Mouse (Mus musculus) MEL (cell line): Measurements from ENCODE around the gene Osbpl10. TPM values are rescaled to one million over a fixed set of nuclear protein-coding genes. Genes with fewer than 3 reads are reported as not detected.

Source experiments
- DNase-seq: peaks from one replicate; pipeline ENCODE4 v3.0.0; 2011; ENCODE audit warnings: low read depth, low spot score
- H3K27ac ChIP-seq: 2 replicates; pipeline ENCODE4 v1.5.1; 2012; ENCODE audit warnings: low read depth, mild to moderate bottlenecking, control low read depth, low read length, moderate library complexity; ENCODE audit not compliant: control insufficient read depth
- H3K27me3 ChIP-seq, 2 experiments: fragments of 150-350 bp in 1 of 2; sonication (generic) in 1 of 2; 2 replicates each; pipeline ENCODE4 v1.6.1; 2012; ENCODE audit warnings: low read length in 2 of 2, mild to moderate bottlenecking in 2 of 2, improper control_type of control experiment in 1 of 2, moderate library complexity in 1 of 2; ENCODE audit not compliant: insufficient read depth in 2 of 2, control insufficient read depth in 1 of 2
- H3K36me3 ChIP-seq, 2 experiments: 2 replicates each; pipeline ENCODE4 v1.6.1; 2012 to 2014; ENCODE audit warnings: low read length in 2 of 2, improper control_type of control experiment in 1 of 2, inconsistent platforms in 1 of 2, mild to moderate bottlenecking in 1 of 2; ENCODE audit not compliant: insufficient read depth in 2 of 2, control insufficient read depth in 1 of 2
- H3K4me1 ChIP-seq, 2 experiments: fragments of 150-350 bp in 1 of 2; sonication (generic) in 1 of 2; 2 replicates each; pipeline ENCODE4 v1.6.1; 2012; ENCODE audit warnings: low read length in 2 of 2, improper control_type of control experiment in 1 of 2, mild to moderate bottlenecking in 1 of 2; ENCODE audit not compliant: insufficient read depth in 2 of 2, control insufficient read depth in 1 of 2
- H3K4me3 ChIP-seq, 2 experiments: fragments of 150-350 bp in 1 of 2; sonication (generic) in 1 of 2; 2 replicates each; pipeline ENCODE4 v1.5.1; 2012; ENCODE audit warnings: low read depth in 2 of 2, low read length in 2 of 2, mild to moderate bottlenecking in 2 of 2, moderate library complexity in 2 of 2, control low read depth in 1 of 2, improper control_type of control experiment in 1 of 2; ENCODE audit not compliant: control insufficient read depth in 1 of 2, insufficient read depth in 1 of 2
- H3K79me2 ChIP-seq: 2 replicates; pipeline ENCODE4 v1.6.1; 2012; ENCODE audit warnings: mild to moderate bottlenecking, low read length, moderate library complexity; ENCODE audit not compliant: control insufficient read depth, poor library complexity, insufficient read depth
- H3K9ac ChIP-seq: 2 replicates; pipeline ENCODE4 v1.6.1; 2012; ENCODE audit warnings: low read depth, mild to moderate bottlenecking, control low read depth, low read length, moderate library complexity; ENCODE audit not compliant: control insufficient read depth, poor library complexity, severe bottlenecking
- H3K9me3 ChIP-seq: fragments of 150-350 bp; sonication (generic); replicated peaks from 2 replicates; pipeline ENCODE4 v1.6.1; 2012; ENCODE audit warnings: mild to moderate bottlenecking, low read length, improper control_type of control experiment, moderate library complexity; ENCODE audit not compliant: insufficient read depth
- CTCF ChIP-seq, 3 experiments: IDR thresholded peaks in 2 of 3; conservative IDR thresholded peaks in 1 of 3; 2 replicates each; pipeline ENCODE4 v1.5.1; 2011 to 2012; ENCODE audit warnings: low read length in 3 of 3, low read depth in 2 of 3, mild to moderate bottlenecking in 2 of 3, improper control_type of control experiment in 1 of 3, inconsistent platforms in 1 of 3, mixed read lengths in 1 of 3, moderate library complexity in 1 of 3; ENCODE audit not compliant: control insufficient read depth in 1 of 3, insufficient read depth in 1 of 3, poor library complexity in 1 of 3, severe bottlenecking in 1 of 3
- ELF1 ChIP-seq: IDR thresholded peaks from 2 replicates; pipeline ENCODE4 v1.6.1; 2014; ENCODE audit warnings: low read depth, mild to moderate bottlenecking, inconsistent platforms, low read length, improper control_type of control experiment, moderate library complexity
- HCFC1 ChIP-seq: IDR thresholded peaks from 2 replicates; pipeline ENCODE4 v1.6.1; 2012; ENCODE audit warnings: low read depth, mild to moderate bottlenecking, inconsistent platforms, low read length, improper control_type of control experiment, moderate library complexity
- MAFK ChIP-seq: IDR thresholded peaks from 2 replicates; pipeline ENCODE4 v1.6.1; 2011; ENCODE audit warnings: low read depth, mild to moderate bottlenecking, low read length, improper control_type of control experiment, borderline replicate concordance
- MYB ChIP-seq: IDR thresholded peaks from 2 replicates; pipeline ENCODE4 v1.6.1; 2011; ENCODE audit warnings: mild to moderate bottlenecking, low read depth, low read length, improper control_type of control experiment
- POLR2A ChIP-seq, 2 experiments: IDR thresholded peaks; 2 replicates each; pipeline ENCODE4 v1.6.1; 2011 to 2012; ENCODE audit warnings: low read length in 2 of 2, mild to moderate bottlenecking in 2 of 2, control low read depth in 1 of 2, improper control_type of control experiment in 1 of 2, low read depth in 1 of 2, moderate library complexity in 1 of 2; ENCODE audit not compliant: control insufficient read depth in 1 of 2, insufficient read depth in 1 of 2, poor library complexity in 1 of 2
- RCOR1 ChIP-seq: IDR thresholded peaks from 2 replicates; pipeline ENCODE4 v1.6.1; 2012; ENCODE audit warnings: low read depth, mild to moderate bottlenecking, inconsistent platforms, low read length, improper control_type of control experiment
- USF1 ChIP-seq: IDR thresholded peaks from 2 replicates; pipeline ENCODE4 v1.6.1; 2014; ENCODE audit warnings: low read depth, mild to moderate bottlenecking, inconsistent platforms, low read length, improper control_type of control experiment, moderate library complexity
- ZC3H11A ChIP-seq: IDR thresholded peaks from 2 replicates; pipeline ENCODE4 v1.6.1; 2012; ENCODE audit warnings: low read depth, mild to moderate bottlenecking, inconsistent platforms, low read length, improper control_type of control experiment
- ZKSCAN1 ChIP-seq: IDR thresholded peaks from 2 replicates; pipeline ENCODE4 v1.6.1; 2012; ENCODE audit warnings: low read depth, mild to moderate bottlenecking, inconsistent platforms, low read length, improper control_type of control experiment, moderate library complexity
- ZNF384 ChIP-seq: IDR thresholded peaks from 2 replicates; pipeline ENCODE4 v1.6.1; 2012; ENCODE audit warnings: low read depth, mild to moderate bottlenecking, inconsistent platforms, low read length, improper control_type of control experiment
- polyA plus RNA-seq, 2 experiments: library from polyadenylated mRNA; stranded (reverse) in 1 of 2; unstranded in 1 of 2; fragments of >175 nt in 1 of 2; fragments of >200 nt in 1 of 2; gene quantifications; 2 replicates each; pipeline versions ENCODE4 v1.2.1 to v1.2.4; 2012; ENCODE audit warnings: low replicate concordance in 2 of 2, low read depth in 1 of 2; ENCODE audit not compliant: insufficient read length in 2 of 2, insufficient read depth in 1 of 2, missing spikeins in 1 of 2
- total RNA-seq: library from RNA; depleted of rRNA; stranded (reverse); fragments of 300-350 nt; gene quantifications from 2 replicates; pipeline ENCODE4 v1.2.3, GENCODE M21; 2012; rRNA removed

Gene Osbpl10
- total and polyA plus RNA-seq, 3 experiments: not detected

DNA sequence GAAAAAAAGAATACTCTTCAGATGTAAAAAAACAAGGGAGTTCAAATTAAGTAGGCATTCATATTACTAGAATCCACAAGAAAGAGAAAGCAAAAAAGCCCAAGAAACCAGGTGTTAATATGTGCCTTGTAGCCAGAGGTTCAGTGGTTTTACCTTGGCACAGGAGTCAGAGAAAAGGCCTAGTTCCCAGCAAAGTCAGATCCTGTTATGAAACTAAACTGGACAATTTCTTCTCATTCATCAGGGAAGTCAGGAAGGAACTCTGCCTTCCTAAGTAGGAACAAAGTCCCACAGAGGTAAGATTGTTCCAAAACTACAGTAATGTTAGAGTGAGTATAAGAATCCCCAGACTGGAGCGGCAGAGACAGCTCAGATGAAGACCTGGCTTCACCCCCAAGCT lies 300.3 kb downstream of the Osbpl10 start:
- no peaks in the 10 kb centered on the region for H3K27me3 ChIP-seq
- no peak overlapping the region for H3K4me3 ChIP-seq
- no peak overlapping the region for H3K9ac ChIP-seq
- no peaks in the 10 kb centered on the region for H3K4me1 ChIP-seq
- no peaks in the 10 kb centered on the region for H3K9me3 ChIP-seq
- peaks cover 23% of the 10 kb centered on the region for H3K79me2 ChIP-seq
- no peak for TF ChIP-seq ZC3H11A
- no peak for TF ChIP-seq MYB
- TF ChIP-seq ZKSCAN1: no peak
- TF ChIP-seq MAFK: no peak
- TF ChIP-seq RCOR1: no peak
- no peak for TF ChIP-seq ELF1
- TF ChIP-seq USF1: no peak
- TF ChIP-seq HCFC1: no peak
- no peak for TF ChIP-seq CTCF (IDR thresholded peaks at IDR 0.05 in 2 of 3, conservative IDR thresholded peaks at IDR 0.05 in 1 of 3; ENCODE audit: control insufficient read depth in 1 of 3, insufficient read depth in 1 of 3, low read depth in 2 of 3, low read length in 3 of 3, poor library complexity in 1 of 3, severe bottlenecking in 1 of 3)
- TF ChIP-seq POLR2A (IDR thresholded peaks at IDR 0.05; ENCODE audit: control insufficient read depth in 1 of 2, insufficient read depth in 1 of 2, low read depth in 1 of 2, low read length in 2 of 2, poor library complexity in 1 of 2): no peak
- no peak for TF ChIP-seq ZNF384
- DNase-seq: no peak
- peaks cover 0 to 28% of the 10 kb centered on the region in 2 experiments; a peak in 2 of 4 replicates for H3K36me3 ChIP-seq
- H3K27ac ChIP-seq: no peak overlapping the region

Other genes starting within 250 kb of the Osbpl10 start
- 17.6 and 21.0 TPM in 2 replicates for gene Cmtm6, start 247.5 kb upstream of the Osbpl10 start, total RNA-seq
- 10 to 100 TPM in 1 of 2 experiments, not detected in 1; 21.7 TPM for gene Cmtm6, start 247.5 kb upstream of the Osbpl10 start, polyA plus RNA-seq
- gene Cmtm7, start 196.7 kb upstream of the Osbpl10 start, total RNA-seq: 290 and 352 TPM in 2 replicates
- 100 to 1,000 TPM in 1 of 2 experiments, not detected in 1; 545 TPM for gene Cmtm7, start 196.7 kb upstream of the Osbpl10 start, polyA plus RNA-seq
- gene Cmtm8, start 134.4 kb upstream of the Osbpl10 start, total RNA-seq: 1.9 and 2.3 TPM in 2 replicates
- 1 to 10 TPM in 1 of 2 experiments, not detected in 1; 7.9 TPM for gene Cmtm8, start 134.4 kb upstream of the Osbpl10 start, polyA plus RNA-seq
- not detected in 2 replicates for gene Gpd1l, start 44.6 kb upstream of the Osbpl10 start, total RNA-seq
- not detected for gene Gpd1l, start 44.6 kb upstream of the Osbpl10 start, polyA plus RNA-seq
- gene Rps27rt, start 4.2 kb downstream of the Osbpl10 start, total RNA-seq: 152 and 338 TPM in 2 replicates
- gene Rps27rt, start 4.2 kb downstream of the Osbpl10 start, polyA plus RNA-seq: 10 to 100 TPM in 1 of 2 experiments, not detected in 1; 61.8 TPM